Mouse (Mus musculus) lung, adult 2 months (tissue): Measurements from ENCODE around the gene Fgr. TPM values are rescaled to one million over a fixed set of nuclear protein-coding genes. Genes with fewer than 3 reads are reported as not detected.
A peak's percentile ranks its signal among the peaks of the same experiment; 100 is the strongest.
"Not testable (repeated sequence)": the region's sequence is repeated elsewhere in the genome, so short reads cannot be mapped to it uniquely, and the experiment has no call there.

Source experiments
- DNase-seq: peaks from one replicate; pipeline ENCODE4 v3.0.0; 2022
- H3K4me1 ChIP-seq: fragments of 200-500 bp; 2 replicates; pipeline ENCODE4 v1.6.1; 2011; ENCODE audit warnings: low read length; ENCODE audit not compliant: control insufficient read depth, insufficient read depth
- H3K4me3 ChIP-seq: fragments of 200-500 bp; replicated peaks from 2 replicates; pipeline ENCODE3; 2011; ENCODE audit warnings: low read depth, mild to moderate bottlenecking, control low read depth, low read length; ENCODE audit errors: extremely low read depth
- CTCF ChIP-seq: fragments of 200-500 bp; IDR thresholded peaks from 2 replicates; pipeline ENCODE4 v1.5.1; 2011; ENCODE audit warnings: mild to moderate bottlenecking, low read length, control low read depth; ENCODE audit not compliant: insufficient read depth
- POLR2A ChIP-seq: fragments of 200-500 bp; IDR thresholded peaks from 2 replicates; pipeline ENCODE4 v1.6.1; 2011; ENCODE audit warnings: low read depth, mild to moderate bottlenecking, control low read depth, low read length, borderline replicate concordance; ENCODE audit errors: extremely low read depth
- WGBS: fragments of 180-500 bp; shearing (Covaris S2); methylation state at CpG from one replicate; pipeline ENCODE4 v1.1.7; 2018; 5-methylcytosine and 5-hydroxymethylcytosine counted together
- polyA plus RNA-seq: library from polyadenylated mRNA; depleted of rRNA; stranded (reverse); fragments of >200 nt; gene quantifications from 2 replicates; pipeline ENCODE4 v1.2.3, GENCODE M21; 2012; rRNA removed

Fgr gene
- 10.7 and 19.1 TPM in 2 replicates for polyA plus RNA-seq

GRCm38 (mm10) chr4:132973814-132974398, at the start of gene Fgr:
Gene Fgr (plus strand): TSS chr4:132974095.
- 46% methylated on average over 21 of the region's 21 CpGs for WGBS
- DNase-seq, result no peak
- Histone ChIP-seq H3K4me1 (peaks cover 14% of the 10 kb centered on the region), H3K4me3 (peak within 1 kb of the TSS; percentile 25)
- no peak for TF ChIP-seq POLR2A
- no peak for TF ChIP-seq CTCF

- DNase-seq, H3K4me3 ChIP-seq, H3K4me1 ChIP-seq: not testable (repeated sequence)
- 58% methylated on average over 2 of the region's 2 CpGs for WGBS
These were observed 47.4 kb upstream of the Fgr start for GRCm38 (mm10) chr4:132926520-132926919.

- H3K4me1 ChIP-seq, result no peaks in the 10 kb centered on the region
- 12% methylated on average over 8 of the region's 8 CpGs for WGBS
- peak; percentile 48 for TF ChIP-seq CTCF
- TF ChIP-seq POLR2A, result no peak
- H3K4me3 ChIP-seq, result no peak overlapping the region
- peak; percentile 44 for DNase-seq
These were observed 43.1 kb upstream of the Fgr start for GRCm38 (mm10) chr4:132930784-132931183.

- DNase-seq, result no peak
- 84% methylated on average over 4 of the region's 4 CpGs for WGBS
- TF ChIP-seq POLR2A (no peak), CTCF (no peak)
These were observed 41.0 kb upstream of the Fgr start for GRCm38 (mm10) chr4:132932752-132933404.

GRCm38 (mm10) chr4:132934639-132935038, 39.3 kb upstream of the Fgr start:
- no peak for DNase-seq
- no peaks in the 10 kb centered on the region for H3K4me1 ChIP-seq
- 32% methylated on average over 7 of the region's 7 CpGs for whole genome bisulfite sequencing
- TF ChIP-seq CTCF, result no peak
- TF ChIP-seq POLR2A, result no peak
- no peak overlapping the region for H3K4me3 ChIP-seq

More at GRCm38 (mm10) chr4:132932752-132933404, 41.0 kb upstream of the Fgr start:
- Histone ChIP-seq H3K4me3 (no peak overlapping the region), H3K4me1 (no peaks in the 10 kb centered on the region)

- no peak overlapping the region for H3K4me3 ChIP-seq
- DNase-seq, result no peak
- no peak for TF ChIP-seq POLR2A
- no peak for TF ChIP-seq CTCF
- no peaks in the 10 kb centered on the region for H3K4me1 ChIP-seq
- WGBS, result 55% methylated on average over 12 of the region's 12 CpGs
These were observed 35.5 kb upstream of the Fgr start for GRCm38 (mm10) chr4:132938181-132938941.

GRCm38 (mm10) chr4:132939421-132940127, 34.3 kb upstream of the Fgr start:
- H3K4me3 ChIP-seq, result no peak overlapping the region
- peak; percentile 68 for DNase-seq
- 22% methylated on average over 22 of the region's 22 CpGs for WGBS
- H3K4me1 ChIP-seq, result no peaks in the 10 kb centered on the region
- peak; percentile 74 for TF ChIP-seq CTCF
- no peak for TF ChIP-seq POLR2A

GRCm38 (mm10) chr4:132941012-132941729, 32.7 kb upstream of the Fgr start:
- 60% methylated on average over 23 of the region's 23 CpGs for WGBS
- Histone ChIP-seq H3K4me3 (no peak overlapping the region), H3K4me1 (peaks cover 9% of the 10 kb centered on the region)
- TF ChIP-seq POLR2A (no peak), CTCF (no peak)
- DNase-seq, result no peak

GRCm38 (mm10) chr4:132943088-132943487, 30.8 kb upstream of the Fgr start:
- WGBS, result 70% methylated on average over 8 of the region's 8 CpGs
- H3K4me1 ChIP-seq, result peaks cover 14% of the 10 kb centered on the region
- no peak overlapping the region for H3K4me3 ChIP-seq
- TF ChIP-seq POLR2A (no peak), CTCF (no peak)
- DNase-seq, result no peak
